Mouse (Mus musculus) olfactory bulb, adult 2 months (tissue): Measurements from ENCODE around the gene Smarcal1.

Experiments
- CTCF ChIP-seq: fragments of 200-500 bp; IDR thresholded peaks from 2 replicates; pipeline ENCODE4 v1.5.1; 2012; ENCODE audit warnings: low read depth, mild to moderate bottlenecking, low read length, moderate library complexity; ENCODE audit not compliant: insufficient read depth
- POLR2A ChIP-seq: fragments of 200-500 bp; IDR thresholded peaks from 2 replicates; pipeline ENCODE4 v1.6.1; 2012; ENCODE audit warnings: mild to moderate bottlenecking, low read depth, low read length, moderate library complexity; ENCODE audit not compliant: insufficient read depth

- TF ChIP-seq CTCF (no peak), POLR2A (no peak)
Observed at GRCm38 (mm10) chr1:72600778-72601177, 17.7 kb downstream of the Smarcal1 start.
